Mouse (Mus musculus): ENCODE data around the gene Mep1a.

The Mep1a gene

GRCm38 (mm10) chr17:43485982-43486381 lies 16.6 kb downstream of the Mep1a start:
- DNase-seq (ENCODE audit: low spot score in 2 of 2) = no peak

- no peak for DNase-seq (ENCODE audit: low spot score in 2 of 2)
Observed at GRCm38 (mm10) chr17:43477621-43478020, 25.0 kb downstream of the Mep1a start.

DNA sequence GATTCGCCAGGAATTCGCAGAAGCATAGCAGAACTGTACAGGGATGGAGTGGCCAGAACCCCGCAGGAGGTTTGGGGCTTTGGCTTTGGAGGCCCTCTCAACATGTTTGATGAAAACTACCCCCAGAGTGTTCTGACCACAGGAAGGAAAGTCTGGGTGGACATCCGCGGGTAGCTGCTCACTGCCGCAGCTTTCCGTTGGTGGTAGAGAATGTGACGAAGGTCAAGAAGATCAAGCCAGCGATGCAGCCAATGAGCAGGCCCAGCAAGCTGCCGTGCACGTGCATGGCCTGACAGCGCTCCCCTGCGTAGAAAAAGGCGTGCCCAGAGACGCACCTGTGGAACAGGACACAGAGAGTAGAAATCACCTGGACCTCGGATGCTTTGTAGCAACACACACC lies 27.8 kb downstream of the Mep1a start:
- DNase-seq (ENCODE audit: low spot score in 2 of 2) = no peak

DNA sequence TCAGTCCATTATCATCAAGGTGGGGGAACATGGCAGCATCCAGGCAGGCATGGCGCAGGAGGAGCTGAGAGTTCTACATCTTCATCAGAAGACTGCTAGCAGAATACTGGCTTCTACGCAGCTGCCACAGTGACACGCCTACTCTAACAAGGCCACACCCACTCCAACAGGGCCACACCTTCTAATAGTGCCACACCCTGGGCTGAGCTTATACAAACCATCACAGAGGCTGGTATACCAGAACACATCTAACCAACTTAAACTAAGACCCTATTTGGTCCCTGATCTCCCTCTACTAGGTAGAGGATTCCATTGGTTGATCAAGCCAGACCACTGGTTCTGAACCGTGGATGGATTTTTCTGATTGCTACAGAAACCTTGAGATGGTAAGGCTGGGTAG lies 30.1 kb downstream of the Mep1a start:
- no peak for DNase-seq (ENCODE audit: low spot score in 2 of 2)

- no peak for DNase-seq (ENCODE audit: low spot score in 2 of 2)
Observed at GRCm38 (mm10) chr17:43470039-43470438, 32.6 kb downstream of the Mep1a start.

DNA sequence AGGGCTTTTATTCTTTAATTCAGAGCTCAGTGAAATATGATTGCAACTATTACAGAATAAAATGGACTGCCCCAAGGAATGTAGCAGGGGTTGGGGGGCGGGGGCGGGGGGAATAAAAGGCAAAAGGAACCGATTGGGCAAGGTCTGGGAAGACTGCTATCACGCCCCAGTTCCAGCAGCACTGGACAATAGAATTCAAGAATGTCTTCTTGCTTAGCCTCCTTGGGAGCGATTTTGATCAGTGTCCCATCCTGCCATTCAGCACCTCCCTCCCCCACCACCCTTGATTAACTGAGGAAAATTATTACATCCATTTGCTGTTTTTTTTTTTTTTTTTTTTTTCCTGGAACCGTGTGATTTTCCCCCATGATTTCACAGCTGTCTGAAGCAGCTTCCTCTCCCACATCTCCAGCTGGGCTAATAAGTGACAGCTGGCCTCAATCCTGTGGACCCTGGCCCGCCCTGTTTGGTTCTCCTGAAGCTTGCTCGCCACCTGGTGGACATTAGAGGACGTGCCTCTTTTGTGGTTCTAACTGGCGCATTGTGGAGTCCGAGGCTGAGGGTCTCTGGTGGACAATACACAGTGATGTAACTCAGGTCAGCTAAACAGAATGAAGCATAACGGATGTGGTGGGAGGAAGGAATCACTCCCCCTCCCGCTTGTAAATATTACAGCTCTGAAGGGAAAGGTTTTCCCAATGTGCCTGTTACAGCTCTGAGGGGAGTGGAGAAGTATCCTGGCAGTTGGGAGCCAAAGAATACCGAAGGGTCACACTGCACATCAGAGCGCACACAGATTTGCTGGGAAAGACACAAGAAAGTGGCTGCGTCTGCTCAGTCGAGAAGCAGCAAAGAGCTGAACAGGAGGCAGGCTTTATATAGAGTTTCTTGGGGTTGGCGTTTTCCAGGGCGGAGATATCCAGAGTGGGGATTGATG lies 42.1 kb downstream of the Mep1a start:
- DNase-seq (ENCODE audit: low spot score in 2 of 2) = peak in 1 of 2 experiments; percentile 51

DNA sequence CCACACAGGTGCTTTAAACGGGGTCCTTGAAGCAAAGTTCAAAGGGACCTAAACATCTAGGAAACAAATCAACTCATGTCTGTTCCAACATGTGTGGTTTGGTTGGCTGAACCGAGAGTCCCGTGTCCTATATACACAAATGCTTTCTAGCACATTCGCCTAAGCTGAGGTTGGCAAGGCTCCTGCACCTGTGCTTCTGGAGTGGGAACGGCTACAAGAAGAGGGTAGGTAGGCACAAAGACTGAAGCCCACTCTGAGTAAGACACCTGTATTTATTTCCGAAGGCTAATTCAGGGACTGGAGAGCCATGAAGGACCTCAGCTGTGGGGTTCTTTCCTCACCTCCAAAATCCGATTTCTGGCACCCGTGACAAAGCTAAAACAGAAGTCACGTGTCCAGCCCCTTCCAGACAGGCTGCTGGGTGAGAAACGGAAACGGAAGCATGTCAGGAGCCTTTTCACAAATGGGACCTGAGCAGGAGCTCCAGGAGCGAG lies 42.8 kb downstream of the Mep1a start:
- no peak for DNase-seq (ENCODE audit: low spot score in 2 of 2)

DNA sequence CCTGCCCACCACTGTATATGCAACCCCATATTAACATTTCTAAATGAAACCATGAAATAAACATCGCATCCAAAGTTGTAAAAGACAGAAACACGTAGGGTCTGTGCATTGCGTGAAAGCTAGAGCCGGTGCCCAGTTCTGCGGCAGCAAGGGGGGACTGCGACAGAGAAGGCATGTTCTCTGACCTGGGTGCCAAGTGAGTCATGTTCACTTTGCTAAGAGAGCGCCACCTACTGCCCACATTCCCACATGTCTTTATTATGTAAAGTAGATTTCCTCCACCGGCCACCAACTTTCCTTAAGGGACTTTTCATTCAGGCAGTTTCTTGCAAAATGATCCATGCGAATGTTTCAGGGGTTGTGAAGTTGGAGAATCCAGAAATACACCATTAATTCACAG lies 44.0 kb downstream of the Mep1a start:
- DNase-seq (ENCODE audit: low spot score in 2 of 2) = peak in 1 of 2 experiments; percentile 77

DNA sequence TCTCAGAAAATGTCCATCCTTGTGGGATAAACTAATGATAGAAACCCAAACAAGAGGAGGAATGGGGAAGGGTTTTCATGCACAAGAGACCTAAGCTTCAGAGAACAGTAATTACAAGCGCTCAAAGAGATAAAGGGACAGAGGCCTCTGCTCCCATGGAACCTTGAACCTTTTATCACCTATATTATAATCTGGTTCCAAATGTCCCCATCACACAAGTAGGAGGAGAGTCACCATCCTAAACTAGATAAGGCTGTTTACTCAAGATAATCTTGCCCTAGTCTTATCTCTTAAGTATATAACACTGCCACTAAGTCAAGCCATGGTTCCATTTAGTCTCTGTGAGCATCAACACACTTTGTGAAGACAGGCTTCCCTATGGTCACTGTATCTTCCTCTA lies 51.4 kb downstream of the Mep1a start:
- DNase-seq (ENCODE audit: low spot score in 2 of 2) = no peak

GRCm38 (mm10) chr17:43434485-43434884 lies 68.1 kb downstream of the Mep1a start:
- no peak for DNase-seq (ENCODE audit: low spot score in 2 of 2)

- no peak for DNase-seq (ENCODE audit: low spot score in 2 of 2)
Observed at GRCm38 (mm10) chr17:43431692-43432091, 70.9 kb downstream of the Mep1a start.
